Mouse (Mus musculus): ENCODE results near the gene Pex12. TPM values are rescaled to one million over a fixed set of nuclear protein-coding genes. Genes with fewer than 3 reads are reported as not detected.
A peak's percentile ranks its signal among the peaks of the same experiment; 100 is the strongest.
"Not testable (repeated sequence)": the region's sequence is repeated elsewhere in the genome, so short reads cannot be mapped to it uniquely, and the experiment has no call there.

Pex12 gene
- polyA plus RNA-seq, 1 experiment from 2014 or later, result 13.2 TPM

DNA sequence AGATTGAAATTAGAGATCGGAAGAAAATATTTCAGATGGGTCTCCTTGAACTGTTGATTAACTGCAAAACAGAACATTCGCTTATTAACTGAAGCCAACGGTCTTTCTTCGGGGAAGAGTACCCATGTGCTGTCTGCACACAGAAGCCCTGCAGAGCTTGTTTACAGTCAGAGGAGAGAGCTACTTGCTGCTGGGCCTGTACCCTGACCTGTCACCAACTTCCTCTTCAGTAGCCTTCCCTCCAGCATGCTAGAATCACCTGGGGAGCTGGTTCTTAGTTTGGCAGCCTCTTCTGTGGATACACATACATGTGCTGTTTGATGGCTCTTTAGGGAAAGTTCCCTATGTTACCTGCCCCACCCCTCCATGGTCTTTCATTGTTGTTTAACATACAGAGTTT is 16.8 kb downstream of the Pex12 start:
- whole genome bisulfite sequencing, result 89% methylated on average over 4 of the region's 4 CpGs

DNA sequence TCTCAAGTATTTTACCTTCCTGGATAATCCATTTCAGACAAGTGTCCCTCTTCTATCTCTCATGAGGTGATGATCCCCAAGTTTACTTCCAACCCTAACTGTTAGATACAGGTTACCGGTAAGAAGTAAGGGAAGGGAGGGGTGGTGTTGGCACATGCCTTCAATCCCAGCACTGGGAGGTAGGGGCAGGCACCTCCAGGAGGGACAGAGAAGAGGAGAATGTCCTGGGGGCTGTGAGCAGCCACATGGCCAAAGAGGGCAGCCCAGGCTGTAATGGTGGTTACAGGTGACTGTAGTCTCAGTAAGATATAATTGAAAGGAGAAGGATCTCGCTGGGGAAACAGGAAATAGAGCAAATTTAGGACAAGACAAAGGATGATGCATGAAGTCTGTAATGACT is 20.3 kb downstream of the Pex12 start:
- H3K36me3 ChIP-seq, result no peaks in the 10 kb centered on the region
- H3K27ac ChIP-seq, result no peak overlapping the region
- 51% methylated on average over 2 of the region's 2 CpGs for WGBS
- no peaks in the 10 kb centered on the region for H3K9me3 ChIP-seq (replicated peaks)
- H3K9ac ChIP-seq, result no peak overlapping the region
- no peak overlapping the region for H3K4me2 ChIP-seq
- H3K27me3 ChIP-seq, result no peaks in the 10 kb centered on the region
- no peaks in the 10 kb centered on the region for H3K4me1 ChIP-seq
- H3K4me3 ChIP-seq (replicated peaks), result no peak overlapping the region
- ATAC-seq (replicated peaks; ENCODE audit: low FRiP score), result no peak

More for the DNA sequence above, 16.8 kb downstream of the Pex12 start:
- no peak overlapping the region for H3K9ac ChIP-seq
- H3K4me1 ChIP-seq, result peaks cover under 1% of the 10 kb centered on the region; the same call in 1 of the 2 replicates
- H3K27ac ChIP-seq, result no peak overlapping the region
- no peak overlapping the region for H3K4me3 ChIP-seq (replicated peaks)
- no peaks in the 10 kb centered on the region for H3K36me3 ChIP-seq
- no peak for ATAC-seq (replicated peaks; ENCODE audit: low FRiP score)
- H3K4me2 ChIP-seq, result no peak overlapping the region
- H3K9me3 ChIP-seq (replicated peaks), result no peaks in the 10 kb centered on the region
- no peaks in the 10 kb centered on the region for H3K27me3 ChIP-seq

DNA sequence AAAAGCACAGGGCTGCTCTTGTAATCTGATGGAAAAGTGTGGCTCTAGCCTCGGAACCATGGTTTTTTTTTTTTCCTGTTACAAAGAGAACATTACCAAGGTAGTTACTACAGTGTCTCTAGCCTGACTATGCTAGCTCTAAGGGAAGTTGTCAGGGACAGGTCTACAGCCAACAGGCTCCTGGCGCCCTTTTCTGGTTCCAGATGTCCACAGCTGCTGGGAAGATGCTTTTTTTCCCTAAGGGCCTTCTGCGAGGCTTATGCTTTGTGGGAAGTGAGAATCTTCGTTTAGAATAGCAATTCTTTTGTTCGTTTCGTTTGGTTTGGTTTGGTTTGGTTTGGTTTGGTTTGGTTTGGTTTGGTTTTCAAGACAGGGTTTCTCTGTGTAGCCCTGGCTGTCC is 22.7 kb downstream of the Pex12 start:
- Histone ChIP-seq H3K4me1 (no peaks in the 10 kb centered on the region), H3K36me3 (no peaks in the 10 kb centered on the region), H3K9me3 (replicated peaks) (no peaks in the 10 kb centered on the region), H3K27me3 (0 out of 2 replicates have a peak, but pooled peaks cover 12% of the 10 kb centered on the region), H3K9ac (no peak overlapping the region), H3K4me2 (no peak overlapping the region), H3K27ac (no peak overlapping the region), H3K4me3 (replicated peaks) (no peak overlapping the region)
- WGBS, result 82% methylated on average over 6 of the region's 6 CpGs
- no peak for ATAC-seq (replicated peaks; ENCODE audit: low FRiP score)

DNA sequence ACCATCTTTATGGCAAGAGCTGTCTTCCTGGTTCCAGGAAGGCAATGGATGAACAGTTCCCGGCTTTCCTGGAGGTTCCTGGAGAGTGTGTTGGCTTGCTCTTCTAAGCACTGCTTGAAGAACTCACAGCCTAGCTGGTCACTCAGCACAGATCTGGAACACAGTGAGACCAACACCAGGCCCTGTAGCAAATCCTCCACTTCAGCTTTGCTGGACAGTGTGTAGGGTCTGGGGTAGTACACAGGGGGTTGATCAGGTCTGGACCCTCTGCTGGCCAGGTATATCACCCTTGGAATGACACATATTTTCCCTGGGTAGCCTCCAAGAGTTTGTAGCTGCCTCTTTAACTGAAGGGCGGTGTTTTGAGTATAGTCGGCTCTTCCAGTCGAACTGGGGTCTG is 23.4 kb downstream of the Pex12 start:
- Histone ChIP-seq H3K27me3 (0 out of 2 replicates have a peak, but pooled peaks cover 12% of the 10 kb centered on the region), H3K4me3 (replicated peaks) (no peak overlapping the region), H3K9ac (no peak overlapping the region), H3K36me3 (no peaks in the 10 kb centered on the region), H3K9me3 (replicated peaks) (no peaks in the 10 kb centered on the region), H3K4me1 (no peaks in the 10 kb centered on the region), H3K4me2 (no peak overlapping the region), H3K27ac (no peak overlapping the region)
- no peak for ATAC-seq (replicated peaks; ENCODE audit: low FRiP score)
- 88% methylated on average over 4 of the region's 4 CpGs for WGBS

DNA sequence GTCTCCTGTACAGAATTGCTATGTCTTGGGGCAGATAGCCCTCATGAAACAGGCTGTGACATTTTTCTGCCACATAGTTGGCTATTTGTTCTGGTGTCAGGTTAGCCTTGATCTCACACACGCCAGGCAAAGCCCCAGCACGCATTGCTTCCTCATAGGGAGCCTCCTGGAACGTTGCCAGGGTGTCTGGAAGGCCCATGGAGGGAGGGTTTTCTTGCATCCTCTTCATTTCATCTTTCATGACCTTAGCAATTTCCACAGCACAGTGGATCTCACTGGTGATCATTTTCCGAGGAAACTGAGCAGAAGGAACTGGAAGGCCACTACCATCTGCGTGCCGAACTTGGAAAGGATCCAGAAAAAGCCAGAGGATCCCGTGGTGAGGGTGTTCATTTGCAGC is 26.1 kb downstream of the Pex12 start:
- Histone ChIP-seq H3K9ac (no peak overlapping the region), H3K4me3 (replicated peaks) (no peak overlapping the region), H3K4me1 (no peaks in the 10 kb centered on the region), H3K4me2 (no peak overlapping the region), H3K27ac (no peak overlapping the region), H3K9me3 (replicated peaks) (no peaks in the 10 kb centered on the region), H3K36me3 (no peaks in the 10 kb centered on the region), H3K27me3 (0 out of 2 replicates have a peak, but pooled peaks cover 12% of the 10 kb centered on the region)
- WGBS, result 64% methylated on average over 7 of the region's 7 CpGs
- ATAC-seq (replicated peaks; ENCODE audit: low FRiP score), result no peak

DNA sequence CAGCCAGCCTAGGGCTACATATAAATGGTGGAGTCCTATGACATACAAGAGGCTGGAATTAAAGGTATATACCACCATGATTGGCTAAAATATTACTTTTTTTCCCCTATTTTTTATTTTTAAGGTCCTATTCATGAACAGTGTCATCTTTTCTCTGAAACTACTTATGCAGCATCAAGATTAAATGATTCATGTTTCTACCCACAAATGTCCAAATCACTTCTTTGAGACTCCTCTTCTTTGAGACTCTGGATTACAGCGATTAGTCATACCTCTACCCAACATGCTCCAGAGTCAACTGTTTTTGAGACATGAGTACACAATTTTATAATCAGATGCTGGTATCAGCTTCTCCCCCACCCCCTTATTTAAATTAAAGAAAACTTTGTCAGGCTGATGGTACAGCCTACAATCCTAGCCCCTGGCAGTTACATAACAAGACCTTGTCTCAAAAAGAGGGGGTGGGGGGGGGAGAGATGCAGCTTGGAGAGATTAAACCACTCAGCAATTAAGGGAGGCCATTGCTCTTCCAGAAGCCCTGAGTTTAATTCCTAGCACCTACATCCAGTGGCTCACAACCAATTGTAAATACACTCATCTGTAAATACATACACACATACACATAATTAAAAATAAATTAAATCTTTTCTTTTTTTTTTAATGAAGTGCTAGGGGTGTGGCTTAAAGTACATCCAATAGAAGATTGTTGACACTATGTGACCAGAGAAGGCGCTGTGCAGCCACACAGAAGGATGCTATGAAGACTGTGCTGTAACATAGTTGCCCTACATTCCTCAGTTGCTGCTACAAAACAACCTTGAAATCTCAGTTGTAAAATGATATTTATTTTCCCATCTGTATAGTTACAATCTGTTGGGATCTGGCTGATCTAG is 30.2 kb downstream of the Pex12 start:
- H3K4me3 ChIP-seq (replicated peaks), result no peak overlapping the region
- peak; percentile 2; the same call in 1 of the 2 replicates for ATAC-seq (replicated peaks; ENCODE audit: low FRiP score)
- H3K36me3 ChIP-seq, result no peaks in the 10 kb centered on the region
- 0 out of 2 replicates have a peak, but pooled peaks cover 5% of the 10 kb centered on the region for H3K4me1 ChIP-seq
- no peaks in the 10 kb centered on the region for H3K9me3 ChIP-seq (replicated peaks)
- H3K4me2 ChIP-seq, result peak overlapping the region; percentile 75
- 0 out of 2 replicates have a peak overlapping the region, but pooled peaks have one; percentile 66 for H3K27ac ChIP-seq
- 0 out of 2 replicates have a peak, but pooled peaks cover 15% of the 10 kb centered on the region for H3K27me3 ChIP-seq
- no peak overlapping the region for H3K9ac ChIP-seq
- 18% methylated on average over 2 of the region's 2 CpGs for WGBS

DNA sequence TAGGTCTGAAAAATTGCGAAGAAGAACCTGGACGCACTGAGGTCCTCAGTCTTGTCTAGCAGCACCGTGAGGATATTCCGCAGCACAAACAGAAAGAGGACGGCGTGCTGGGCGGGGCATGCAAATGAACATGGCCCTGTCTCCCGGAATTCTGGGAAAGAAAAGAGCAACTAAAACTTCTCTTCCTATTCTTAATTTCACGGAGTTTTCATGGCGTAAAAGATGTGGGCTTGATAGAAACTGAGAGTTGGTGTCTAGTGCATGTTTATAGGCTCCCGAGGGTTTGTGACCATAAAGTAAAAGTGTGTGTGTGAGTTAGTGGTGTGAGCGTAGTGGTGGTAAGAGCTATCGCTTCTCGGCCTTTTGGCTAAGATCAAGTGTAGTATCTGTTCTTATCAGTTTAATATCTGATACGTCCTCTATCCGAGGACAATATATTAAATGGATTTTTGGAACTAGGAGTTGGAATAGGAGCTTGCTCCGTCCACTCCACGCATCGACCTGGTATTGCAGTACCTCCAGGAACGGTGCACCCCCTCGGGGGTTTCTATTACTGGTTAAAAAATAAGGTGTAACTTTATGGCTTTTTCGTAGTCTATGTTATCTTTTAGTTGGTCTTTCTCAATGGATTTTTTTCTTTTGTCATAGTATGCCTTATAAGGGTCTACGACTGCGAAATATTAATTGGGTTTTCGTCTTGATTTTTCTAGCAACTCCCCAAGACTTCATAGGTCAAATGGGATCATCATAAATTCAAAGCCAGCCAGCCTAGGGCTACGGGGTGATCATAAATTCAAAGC is 31.0 kb downstream of the Pex12 start:
- Histone ChIP-seq H3K4me2 (peak overlapping the region; percentile 75), H3K4me3 (replicated peaks) (peak overlapping the region; percentile 65), H3K9me3 (replicated peaks) (no peaks in the 10 kb centered on the region), H3K4me1 (0 out of 2 replicates have a peak, but pooled peaks cover 5% of the 10 kb centered on the region), H3K9ac (peak overlapping the region; percentile 54), H3K27me3 (0 out of 2 replicates have a peak, but pooled peaks cover 13% of the 10 kb centered on the region), H3K36me3 (no peaks in the 10 kb centered on the region), H3K27ac (peak overlapping the region; percentile 87)
- WGBS, result under 1% methylated on average over 26 of the region's 26 CpGs
- peak; percentile 86 for ATAC-seq (replicated peaks; ENCODE audit: low FRiP score)

DNA sequence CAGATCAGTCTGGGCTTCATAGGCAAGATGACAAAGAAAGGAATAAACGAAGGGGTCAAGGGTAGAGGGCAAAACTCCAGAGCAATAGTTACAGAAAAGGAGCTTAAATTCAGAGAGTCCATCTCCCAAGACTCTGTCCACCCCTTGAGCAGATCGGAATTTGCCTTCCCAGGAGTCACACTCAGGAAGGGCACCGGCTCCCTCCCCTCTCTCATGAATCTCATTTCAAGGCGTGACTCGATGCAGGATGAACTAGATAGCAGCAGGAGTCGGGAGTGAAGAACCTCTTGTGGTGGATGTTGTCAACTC is 31.6 kb downstream of the Pex12 start:
- 0 out of 2 replicates have a peak, but pooled peaks cover 5% of the 10 kb centered on the region for H3K4me1 ChIP-seq
- peak overlapping the region; percentile 65 for H3K4me3 ChIP-seq (replicated peaks)
- peak overlapping the region; percentile 75 for H3K4me2 ChIP-seq
- WGBS, result 0% methylated on average over 6 of the region's 6 CpGs
- H3K27ac ChIP-seq, result 0 out of 2 replicates have a peak overlapping the region, but pooled peaks have one; percentile 87
- H3K9ac ChIP-seq, result peak overlapping the region; percentile 54
- H3K9me3 ChIP-seq (replicated peaks), result no peaks in the 10 kb centered on the region
- peak; percentile 67 for ATAC-seq (replicated peaks; ENCODE audit: low FRiP score)
- 0 out of 2 replicates have a peak, but pooled peaks cover 7% of the 10 kb centered on the region for H3K27me3 ChIP-seq
- no peaks in the 10 kb centered on the region for H3K36me3 ChIP-seq

DNA sequence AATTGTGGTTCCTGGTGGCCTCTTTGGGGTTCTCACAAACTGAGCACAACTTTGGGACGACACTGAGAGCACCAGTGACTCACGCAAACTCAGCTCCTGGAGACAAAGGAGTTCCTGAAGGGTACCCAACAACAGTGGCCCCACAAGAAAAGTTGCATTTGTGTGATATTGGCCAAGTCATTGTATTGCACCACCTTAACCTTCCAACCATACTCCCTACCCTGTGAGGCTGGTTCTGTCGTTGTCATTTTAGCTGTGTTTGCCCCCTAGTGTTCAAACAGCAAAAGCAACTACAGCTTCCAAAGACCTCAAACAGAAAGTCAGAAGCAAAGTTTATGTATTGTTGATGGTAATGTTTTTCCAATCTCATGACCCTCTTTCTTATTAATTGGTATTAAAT is 39.2 kb downstream of the Pex12 start:
- H3K4me3 ChIP-seq (replicated peaks), result no peak overlapping the region
- ATAC-seq (replicated peaks; ENCODE audit: low FRiP score), result no peak
- no peak overlapping the region for H3K27ac ChIP-seq
- H3K9me3 ChIP-seq (replicated peaks), result no peaks in the 10 kb centered on the region
- peaks cover 3% of the 10 kb centered on the region; the same call in 1 of the 2 replicates for H3K27me3 ChIP-seq
- H3K4me2 ChIP-seq, result no peak overlapping the region
- no peak overlapping the region for H3K9ac ChIP-seq
- H3K4me1 ChIP-seq, result no peaks in the 10 kb centered on the region
- no peaks in the 10 kb centered on the region for H3K36me3 ChIP-seq
- 61% methylated on average over 3 of the region's 3 CpGs for WGBS

DNA sequence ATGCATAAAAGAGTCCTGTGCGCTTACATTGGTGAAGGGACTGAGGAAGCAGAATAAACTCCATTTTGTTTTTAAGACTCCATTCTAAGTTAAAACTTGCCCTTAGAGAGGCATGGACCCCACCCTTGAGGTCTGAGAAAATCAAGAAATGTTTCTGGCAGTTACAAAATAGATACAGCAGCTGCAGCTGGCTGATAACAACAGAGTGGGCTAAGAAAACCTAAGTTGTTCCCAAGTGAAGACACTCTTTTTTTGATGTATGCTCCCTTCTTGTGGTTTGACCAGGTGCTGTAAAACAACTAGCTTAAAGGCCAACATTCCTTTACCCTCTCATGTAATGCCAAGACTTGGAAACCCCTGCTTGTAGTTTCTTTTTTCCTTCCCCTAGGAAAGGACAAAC is 39.7 kb downstream of the Pex12 start:
- Histone ChIP-seq H3K4me2 (no peak overlapping the region), H3K36me3 (no peaks in the 10 kb centered on the region), H3K27ac (no peak overlapping the region), H3K9me3 (replicated peaks) (no peaks in the 10 kb centered on the region), H3K27me3 (peaks cover 3% of the 10 kb centered on the region; the same call in 1 of the 2 replicates), H3K4me1 (no peaks in the 10 kb centered on the region), H3K9ac (no peak overlapping the region), H3K4me3 (replicated peaks) (no peak overlapping the region)
- 93% methylated on average over 1 of the region's 1 CpGs for WGBS
- ATAC-seq (replicated peaks; ENCODE audit: low FRiP score), result no peak

DNA sequence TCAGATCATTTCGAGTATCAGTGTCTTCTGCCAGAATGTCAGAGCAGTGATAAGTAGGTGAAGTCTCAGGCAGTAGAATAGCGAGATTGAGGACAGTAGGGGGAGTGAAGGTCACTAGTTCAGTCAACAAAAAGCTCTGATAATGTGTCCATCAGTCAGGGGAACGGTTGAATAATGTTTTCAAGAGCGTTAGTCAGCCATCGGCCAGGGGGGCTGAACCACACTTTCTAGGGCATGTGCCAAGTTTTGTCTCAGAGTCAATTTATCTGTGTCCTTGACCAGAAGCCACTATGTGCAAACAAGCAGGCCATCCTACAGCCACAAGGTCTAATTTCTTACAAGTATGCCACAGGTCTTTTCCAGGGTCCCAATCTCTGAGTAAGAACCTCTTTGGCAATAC is 45.2 kb downstream of the Pex12 start:
- 58% methylated on average over 5 of the region's 5 CpGs for WGBS
- not testable (repeated sequence) for H3K27ac ChIP-seq; ATAC-seq (replicated peaks; ENCODE audit: low FRiP score); H3K4me3 ChIP-seq (replicated peaks); H3K9ac ChIP-seq; H3K27me3 ChIP-seq; H3K4me2 ChIP-seq; H3K36me3 ChIP-seq; H3K4me1 ChIP-seq; H3K9me3 ChIP-seq (replicated peaks)

Measured in kidney, embryonic 15.5 days (tissue).